9 mouse cellular contexts compared by ENCODE assay signal in genomic region chr12:100996378-100996898, GRCm38 (mm10). TPM values are rescaled to one million over a fixed set of nuclear protein-coding genes. Genes with fewer than 3 reads are reported as not detected.
DNase-seq lines count a peak whose midpoint lies in the region; ATAC-seq lines count a peak whose summit lies in the region.
"Had no signal": no experiment of that assay in that cellular context is flagged by ENCODE, and none has a peak within 500 bp of the region (broad histone marks: within the 10 kb centered on the region; RNA-seq: fewer than 3 reads in every experiment).

No protein-coding gene starts in this region.

- H3K4me2 ChIP-seq in embryonic facial prominence, embryonic 13.5 days: no peak overlapping the region
- H3K4me2 ChIP-seq: heart, embryonic 15.5 days had no signal

- 18% methylated on average over 5 of the region's 5 CpGs for WGBS in embryonic facial prominence, embryonic 13.5 days

- no peak overlapping the region for H3K4me3 ChIP-seq in embryonic facial prominence, embryonic 13.5 days
- H3K4me3 ChIP-seq: heart, embryonic 15.5 days had no signal

- no peak for ATAC-seq in embryonic facial prominence, embryonic 13.5 days (ENCODE audit: insufficient number of reproducible peaks, insufficient read depth, low FRiP score, low TSS enrichment, low read depth)
- peak; percentile 78 for ATAC-seq in monocyte, adult 5-6 weeks (replicated peaks; ENCODE audit: insufficient number of reproducible peaks, low FRiP score, low TSS enrichment, poor library complexity, severe bottlenecking)

- intact Hi-C loops in heart, postnatal 14 days (cut with DNase I): no loop called here
- intact Hi-C loops in heart, postnatal 10 days (cut with DNase I): no loop called here

- DNase-seq in layer of hippocampus, adult 9-11 months: peak; percentile 64
- DNase-seq in layer of hippocampus, adult 8-10 months (ENCODE audit: low spot score in 2 of 2): no peak
- peak; percentile 32 to 56 for DNase-seq in left cerebral cortex, adult 18-20 months (ENCODE audit: low spot score in 2 of 2)
- no peak for DNase-seq in urinary bladder, postnatal 25 days (ENCODE audit: low spot score)
- no peak for DNase-seq in heart, postnatal 14 days
- no peak for DNase-seq in heart, postnatal 10 days

- H3K4me1 ChIP-seq in embryonic facial prominence, embryonic 13.5 days: peaks cover 42% of the 10 kb centered on the region

- H3K9ac ChIP-seq in embryonic facial prominence, embryonic 13.5 days: no peak overlapping the region
- H3K9ac ChIP-seq: heart, embryonic 15.5 days had no signal

- H3K27ac ChIP-seq in embryonic facial prominence, embryonic 13.5 days: peak overlapping the region; percentile 39; the same call in 1 of the 2 replicates
- H3K27ac ChIP-seq: heart, embryonic 15.5 days had no signal

- H3K9me3 ChIP-seq in embryonic facial prominence, embryonic 13.5 days: no peaks in the 10 kb centered on the region
- H3K9me3 ChIP-seq: heart, embryonic 15.5 days had no signal

- peaks cover 35% of the 10 kb centered on the region for H3K27me3 ChIP-seq in embryonic facial prominence, embryonic 13.5 days

- no peaks in the 10 kb centered on the region for H3K36me3 ChIP-seq in embryonic facial prominence, embryonic 13.5 days
- H3K36me3 ChIP-seq: heart, embryonic 15.5 days had no signal

RNA-seq across cellular contexts. Expression of gene Ccdc88c, which starts 32.4 kb away (rescaled TPM):
- total RNA-seq in layer of hippocampus, adult 8-10 months (2022): 10 to 100 TPM; 30.2 to 38.8 (median 34.7) TPM
- polyA plus RNA-seq in embryonic facial prominence, embryonic 13.5 days (2015; fragmentation: Nextera tagmentation; extraction: Ambion mirVana): 4.5 and 5.5 TPM in 2 replicates
- total RNA-seq in left cerebral cortex, adult 18-20 months (2021): 10 to 100 TPM; 19.1 to 24.0 TPM
- total RNA-seq in monocyte, adult 5-6 weeks (2017): 350 to 541 TPM (median 365 TPM) in 3 replicates
- 1 to 10 TPM; 9.6 to 9.7 TPM for total RNA-seq in heart, postnatal 14 days (2021)
- 10 to 100 TPM; 11.9 to 13.2 TPM for total RNA-seq in heart, postnatal 10 days (2021)

Comparison
In these comparisons a context has a peak if more than half of its experiments do, and no peak if none do; other contexts are left out.
1. DNase-seq: peak in layer of hippocampus, adult 9-11 months (single experiment) and left cerebral cortex, adult 18-20 months (2 of 2); none in layer of hippocampus, adult 8-10 months (0 of 2), urinary bladder, postnatal 25 days (single experiment), heart, postnatal 14 days (0 of 2) and heart, postnatal 10 days (0 of 2).